Mouse (Mus musculus) skeletal muscle tissue, adult 2 months (tissue): Measurements from ENCODE around the gene Tlnrd1.

Experiments used
- DNase-seq: peaks from one replicate; pipeline ENCODE4 v3.0.0-alpha.2; 2012; ENCODE audit warnings: low read depth, low spot score

Gene Tlnrd1

GRCm38 (mm10) chr7:83884921-83885532 lies 922 bp upstream of the Tlnrd1 start:
- no peak for DNase-seq

GRCm38 (mm10) chr7:83883276-83884020 lies 657 bp downstream of the Tlnrd1 start:
- DNase-seq: peak; percentile 56

GRCm38 (mm10) chr7:83882633-83883275 lies 1.4 kb downstream of the Tlnrd1 start:
- DNase-seq: no peak

GRCm38 (mm10) chr7:83882150-83882632 lies 1.9 kb downstream of the Tlnrd1 start:
- DNase-seq: no peak

GRCm38 (mm10) chr7:83878676-83879448 lies 5.2 kb downstream of the Tlnrd1 start:
- no peak for DNase-seq

- no peak for DNase-seq
These were observed 7.0 kb downstream of the Tlnrd1 start for GRCm38 (mm10) chr7:83877088-83877487.

GRCm38 (mm10) chr7:83869839-83870543 lies 14.1 kb downstream of the Tlnrd1 start:
- DNase-seq: no peak

- DNase-seq: no peak
These were observed 15.9 kb downstream of the Tlnrd1 start for GRCm38 (mm10) chr7:83868200-83868599.

- DNase-seq: no peak
These were observed 20.6 kb downstream of the Tlnrd1 start for GRCm38 (mm10) chr7:83863554-83863953.

GRCm38 (mm10) chr7:83859378-83860083 lies 24.6 kb downstream of the Tlnrd1 start:
- DNase-seq: peak; percentile 63

GRCm38 (mm10) chr7:83857921-83858320 lies 26.2 kb downstream of the Tlnrd1 start:
- DNase-seq: no peak

GRCm38 (mm10) chr7:83857208-83857488 lies 27.0 kb downstream of the Tlnrd1 start:
- DNase-seq: no peak

- peak; percentile 56 for DNase-seq
These were observed 27.5 kb downstream of the Tlnrd1 start for GRCm38 (mm10) chr7:83856353-83857207.

- DNase-seq: no peak
These were observed 28.9 kb downstream of the Tlnrd1 start for GRCm38 (mm10) chr7:83855203-83855602.

- DNase-seq: no peak
These were observed 31.4 kb downstream of the Tlnrd1 start for GRCm38 (mm10) chr7:83852381-83853380.

GRCm38 (mm10) chr7:83851569-83852380 lies 32.3 kb downstream of the Tlnrd1 start:
- no peak for DNase-seq

- DNase-seq: no peak
These were observed 36.7 kb downstream of the Tlnrd1 start for GRCm38 (mm10) chr7:83847187-83848075.
